Mouse (Mus musculus) spleen, adult 2 months (tissue): ENCODE data around the gene Cd79a. TPM values are rescaled to one million over a fixed set of nuclear protein-coding genes. Genes with fewer than 3 reads are reported as not detected.

ENCODE experiments used
- DNase-seq, 2 experiments: peaks; one replicate each; pipeline versions ENCODE4 v3.0.0 to v3.0.0-alpha.2; 2012 to 2021; ENCODE audit warnings: low spot score in 2 of 2, low read depth in 1 of 2
- H3K27ac ChIP-seq: fragments of 200-500 bp; 2 replicates; pipeline ENCODE4 v1.5.1; 2012; ENCODE audit warnings: low read length, inconsistent platforms; ENCODE audit not compliant: insufficient read depth
- H3K27me3 ChIP-seq: fragments of 200-500 bp; 2 replicates; pipeline ENCODE4 v1.6.1; 2012; ENCODE audit warnings: mild to moderate bottlenecking, moderate library complexity, low read length, inconsistent platforms; ENCODE audit not compliant: control insufficient read depth, insufficient read depth
- H3K36me3 ChIP-seq: fragments of 200-500 bp; 2 replicates; pipeline ENCODE4 v1.6.1; 2012; ENCODE audit warnings: mild to moderate bottlenecking, low read length, inconsistent platforms; ENCODE audit not compliant: control insufficient read depth, insufficient read depth
- H3K4me1 ChIP-seq: fragments of 200-500 bp; 2 replicates; pipeline ENCODE4 v1.6.1; 2011; ENCODE audit warnings: inconsistent platforms; ENCODE audit not compliant: control insufficient read depth, insufficient read depth, insufficient read length
- H3K4me3 ChIP-seq: fragments of 200-500 bp; 2 replicates; pipeline ENCODE4 v1.5.1; 2011; ENCODE audit warnings: mild to moderate bottlenecking, inconsistent platforms; ENCODE audit not compliant: insufficient read depth, insufficient read length; ENCODE audit errors: extremely low read depth
- CTCF ChIP-seq: fragments of 200-500 bp; IDR thresholded peaks from 2 replicates; pipeline ENCODE4 v1.5.1; 2011; ENCODE audit warnings: mild to moderate bottlenecking, inconsistent platforms; ENCODE audit not compliant: insufficient read depth, insufficient read length, insufficient replicate concordance; ENCODE audit errors: extremely low read depth
- POLR2A ChIP-seq: fragments of 200-500 bp; IDR thresholded peaks from 2 replicates; pipeline ENCODE4 v1.6.1; 2011; ENCODE audit warnings: low read depth, low read length, inconsistent platforms
- WGBS: fragments of 180-500 bp; shearing (Covaris S2); methylation state at CpG from one replicate; pipeline ENCODE4 v1.1.7; 2018; 5-methylcytosine and 5-hydroxymethylcytosine counted together
- polyA plus RNA-seq: library from polyadenylated mRNA; depleted of rRNA; stranded (reverse); fragments of >200 nt; gene quantifications from 2 replicates; pipeline ENCODE4 v1.2.3, GENCODE M21; 2012

Gene Cd79a
- polyA plus RNA-seq, 1 experiment = 959 TPM

DNA sequence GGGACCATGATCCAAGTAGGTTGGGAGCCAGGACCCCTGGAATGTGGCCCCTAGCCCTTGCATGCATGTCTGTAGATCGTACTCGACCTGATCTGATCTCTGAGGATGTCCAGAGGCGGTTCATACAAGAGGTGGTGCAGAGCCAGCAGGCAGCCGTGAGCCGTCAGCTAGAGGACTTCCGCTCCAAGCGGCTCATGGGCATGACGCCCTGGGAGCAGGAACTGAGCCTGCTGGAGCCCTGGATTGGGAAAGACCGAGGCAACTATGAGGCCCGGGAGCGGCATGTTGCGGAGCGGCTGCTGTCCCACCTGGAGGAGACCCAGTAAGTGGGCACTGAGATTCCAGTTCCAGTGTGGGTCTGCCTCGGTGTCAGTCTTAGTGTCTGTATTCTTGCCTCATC, 15.3 kb downstream of the Cd79a start:
- Histone ChIP-seq H3K4me3 (no peak overlapping the region), H3K4me1 (no peaks in the 10 kb centered on the region; the same call in 1 of the 2 replicates), H3K27ac (no peak overlapping the region), H3K27me3 (no peaks in the 10 kb centered on the region), H3K36me3 (peaks cover 53% of the 10 kb centered on the region)
- 93% methylated on average over 14 of the region's 14 CpGs for WGBS
- TF ChIP-seq POLR2A (no peak), CTCF (no peak)
- no peak for DNase-seq

DNA sequence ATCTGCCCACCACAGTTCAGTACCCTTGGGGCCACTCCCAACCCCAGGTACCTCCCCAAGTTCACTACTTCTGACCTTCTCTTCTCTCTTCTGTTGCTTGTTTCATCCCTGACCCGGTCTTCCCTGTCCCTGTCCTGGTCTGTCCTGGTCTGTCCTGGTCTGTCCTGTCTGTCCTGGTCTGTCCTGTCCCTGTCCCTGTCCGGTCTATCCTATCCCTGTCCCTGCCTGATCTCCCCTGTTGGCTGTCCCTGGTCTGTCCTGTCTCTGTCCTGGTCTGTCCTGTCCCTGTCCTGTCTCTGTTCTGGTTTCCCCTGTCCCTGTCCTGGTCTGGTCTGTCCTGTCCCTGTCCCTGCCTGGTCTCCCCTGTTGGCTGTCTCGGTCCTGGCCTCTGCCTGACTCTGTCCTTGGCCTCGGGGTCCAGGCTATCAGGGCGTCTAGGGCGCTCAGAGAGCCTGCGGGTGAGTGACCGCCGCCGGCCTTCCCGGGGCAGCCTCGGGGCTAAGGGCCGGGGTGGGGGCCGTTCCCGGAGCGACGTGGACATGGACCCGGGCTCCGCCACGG, 21.7 kb downstream of the Cd79a start:
- peaks cover 68% of the 10 kb centered on the region for H3K36me3 ChIP-seq
- WGBS = 95% methylated on average over 20 of the region's 20 CpGs
- TF ChIP-seq CTCF (no peak), POLR2A (no peak)
- H3K4me1 ChIP-seq = no peaks in the 10 kb centered on the region
- DNase-seq = no peak
- H3K27ac ChIP-seq = no peak overlapping the region
- H3K4me3 ChIP-seq = no peak overlapping the region
- no peaks in the 10 kb centered on the region for H3K27me3 ChIP-seq

DNA sequence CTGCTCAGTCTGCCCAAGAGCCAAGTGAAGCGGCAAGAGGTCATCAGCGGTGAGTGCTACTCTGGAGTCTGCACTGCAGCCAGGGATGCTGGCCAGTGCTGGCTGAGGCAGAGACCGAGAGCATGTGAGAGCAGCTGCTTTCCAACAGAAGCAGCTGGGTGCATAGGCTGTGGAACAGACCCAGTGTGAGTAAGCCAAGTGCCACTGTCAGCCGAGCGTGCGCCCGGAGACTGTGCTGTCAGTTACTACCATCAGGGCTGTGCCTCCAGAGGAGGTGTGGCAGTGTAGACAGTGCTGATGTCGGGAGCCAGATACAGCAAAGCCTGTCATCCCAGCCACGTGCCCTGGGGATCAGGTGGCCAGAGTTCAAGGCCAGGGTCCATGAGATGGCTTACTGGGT, 22.5 kb downstream of the Cd79a start:
- DNase-seq = no peak
- Histone ChIP-seq H3K4me1 (no peaks in the 10 kb centered on the region), H3K27me3 (no peaks in the 10 kb centered on the region), H3K36me3 (peaks cover 77% of the 10 kb centered on the region), H3K27ac (no peak overlapping the region), H3K4me3 (no peak overlapping the region)
- TF ChIP-seq CTCF (no peak), POLR2A (no peak)
- WGBS = 85% methylated on average over 9 of the region's 9 CpGs

DNA sequence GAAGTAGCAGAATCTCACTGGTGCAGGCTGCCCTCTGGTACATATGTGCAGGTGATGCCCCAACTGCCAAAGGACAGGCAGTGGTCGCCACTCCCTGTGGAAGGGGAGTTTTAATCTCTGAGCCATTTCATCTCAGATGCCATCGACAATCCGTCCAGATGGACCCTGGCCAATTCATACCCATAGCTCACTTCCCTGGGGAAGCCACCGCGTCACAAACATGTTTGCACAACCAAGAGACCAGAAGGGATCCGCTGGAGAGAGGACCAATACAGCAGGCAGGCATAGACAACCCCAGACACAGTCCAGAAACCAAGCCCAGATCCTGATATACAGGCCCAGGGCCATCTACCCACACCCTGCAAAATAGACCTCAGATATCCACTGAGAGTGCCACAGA, 33.3 kb downstream of the Cd79a start:
- Histone ChIP-seq H3K4me1 (peaks cover 4% of the 10 kb centered on the region; the same call in 1 of the 2 replicates), H3K27ac (no peak overlapping the region), H3K36me3 (peaks cover 17% of the 10 kb centered on the region), H3K27me3 (peaks cover 10% of the 10 kb centered on the region), H3K4me3 (no peak overlapping the region)
- TF ChIP-seq CTCF (no peak), POLR2A (no peak)
- 48% methylated on average over 6 of the region's 6 CpGs for WGBS
- no peak for DNase-seq

DNA sequence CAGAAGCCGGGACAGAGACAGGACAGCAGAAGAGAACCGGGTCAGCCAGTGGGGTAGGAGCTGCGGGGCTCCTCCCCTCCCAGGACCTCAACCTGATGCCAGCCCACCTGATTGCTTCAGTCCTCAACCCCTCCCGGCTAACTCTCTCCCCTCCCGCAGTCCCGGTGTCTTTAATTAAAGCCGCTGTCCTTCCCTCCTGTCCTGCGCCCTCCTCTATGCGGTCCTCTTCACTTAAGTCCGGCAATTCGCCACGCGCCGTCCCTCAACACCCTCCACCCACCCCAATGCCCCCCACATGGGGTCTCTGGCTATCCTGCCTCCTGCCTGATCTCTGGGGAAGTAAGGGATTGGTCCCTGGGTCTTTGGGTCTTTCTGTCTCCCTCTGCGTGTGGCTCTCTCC, 34.5 kb downstream of the Cd79a start:
- H3K27me3 ChIP-seq = peaks cover 10% of the 10 kb centered on the region
- 5% methylated on average over 14 of the region's 15 CpGs for WGBS
- TF ChIP-seq POLR2A = no peak
- no peak overlapping the region for H3K4me3 ChIP-seq
- H3K27ac ChIP-seq = no peak overlapping the region
- H3K36me3 ChIP-seq = peaks cover 6% of the 10 kb centered on the region
- no peak for DNase-seq
- peaks cover 4% of the 10 kb centered on the region; the same call in 1 of the 2 replicates for H3K4me1 ChIP-seq

DNA sequence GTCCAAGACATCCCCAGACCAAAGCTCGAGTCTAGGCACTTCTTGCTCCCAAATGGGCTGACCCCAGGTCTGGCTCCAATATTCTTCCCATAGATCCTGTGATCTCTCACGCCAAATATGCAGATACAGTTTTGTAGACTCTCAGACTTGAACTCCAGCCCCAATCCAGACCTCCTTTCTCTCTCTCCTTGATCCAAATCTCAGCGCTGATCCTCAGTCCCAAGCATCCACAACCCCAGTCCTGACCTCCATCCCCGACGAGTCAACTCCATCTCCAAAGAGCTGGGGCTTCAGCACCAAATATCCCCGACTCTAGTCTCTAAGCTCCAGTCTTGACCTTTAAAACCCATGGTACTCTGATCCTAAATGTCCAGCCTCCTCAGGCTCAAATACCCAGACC, 46.5 kb downstream of the Cd79a start:
- DNase-seq = no peak
- 9% methylated on average over 6 of the region's 6 CpGs for WGBS
- H3K4me3 ChIP-seq = no peak overlapping the region
- no peak overlapping the region for H3K27ac ChIP-seq
- no peak for TF ChIP-seq POLR2A
- TF ChIP-seq CTCF = no peak
- H3K27me3 ChIP-seq = peaks cover 23% of the 10 kb centered on the region
- H3K4me1 ChIP-seq = peaks cover 5% of the 10 kb centered on the region
- no peaks in the 10 kb centered on the region for H3K36me3 ChIP-seq

DNA sequence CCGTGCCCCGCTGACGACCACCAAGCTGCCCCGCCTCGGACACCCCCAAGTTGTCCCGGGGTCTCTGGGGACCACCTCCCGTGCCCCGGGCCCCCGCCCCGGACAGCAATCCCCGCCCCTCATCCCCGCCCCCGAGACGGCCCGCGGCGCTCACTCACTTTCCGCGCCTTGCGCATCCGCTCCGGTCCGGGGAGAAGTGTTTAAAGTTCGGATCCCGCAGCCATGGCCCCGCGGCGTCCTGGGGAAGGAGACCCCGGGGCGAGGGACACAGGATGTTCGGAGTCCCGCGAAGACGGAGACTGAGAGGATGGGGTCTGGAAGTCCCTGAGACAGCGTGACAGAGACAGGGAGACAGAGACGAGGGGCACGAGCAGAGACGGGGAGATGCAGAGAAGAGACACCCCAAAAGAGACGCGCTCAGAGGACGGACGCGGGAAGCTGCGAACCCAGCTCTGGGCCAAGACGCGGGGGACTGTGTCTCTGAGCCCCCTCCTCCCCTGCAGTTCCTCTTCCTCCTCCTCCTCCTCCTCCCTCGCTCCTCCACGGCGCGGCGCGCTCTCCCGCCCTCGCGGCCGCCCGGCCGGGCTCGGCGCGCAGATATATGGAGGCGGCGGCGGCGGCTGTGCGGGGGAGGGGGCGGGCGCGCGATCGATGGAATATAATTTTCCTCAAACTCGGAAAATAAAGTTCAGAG, 47.2 kb downstream of the Cd79a start, which contains the start of gene Gm4881:
Gene Gm4881, minus strand, starts transcription at position 238 of the 694 bp plus-strand sequence.
- Histone ChIP-seq H3K4me3 (peak within 1 kb of the TSS; percentile 38), H3K36me3 (no peaks in the 10 kb centered on the region), H3K27ac (no peak within 1 kb of the TSS), H3K4me1 (peaks cover 7% of the 10 kb centered on the region), H3K27me3 (peaks cover 25% of the 10 kb centered on the region)
- no peak for DNase-seq
- WGBS = 1% methylated on average over 72 of the region's 72 CpGs
- TF ChIP-seq CTCF (no peak), POLR2A (no peak)
